Mouse (Mus musculus) urinary bladder, postnatal 10 days (tissue): ENCODE data around the gene Gm28230.
A peak's percentile ranks its signal among the peaks of the same experiment; 100 is the strongest.

Experiments used
- DNase-seq: peaks from one replicate; pipeline ENCODE4 v3.0.0; 2022; ENCODE audit warnings: low spot score

Gm28230 gene

GRCm38 (mm10) chr2:74704393-74704998 is 22.0 kb upstream of the Gm28230 start, which contains the start of gene Hoxd8:
Gene Hoxd8 (plus strand): TSS chr2:74704615.
- DNase-seq, result peak; percentile 54

DNA sequence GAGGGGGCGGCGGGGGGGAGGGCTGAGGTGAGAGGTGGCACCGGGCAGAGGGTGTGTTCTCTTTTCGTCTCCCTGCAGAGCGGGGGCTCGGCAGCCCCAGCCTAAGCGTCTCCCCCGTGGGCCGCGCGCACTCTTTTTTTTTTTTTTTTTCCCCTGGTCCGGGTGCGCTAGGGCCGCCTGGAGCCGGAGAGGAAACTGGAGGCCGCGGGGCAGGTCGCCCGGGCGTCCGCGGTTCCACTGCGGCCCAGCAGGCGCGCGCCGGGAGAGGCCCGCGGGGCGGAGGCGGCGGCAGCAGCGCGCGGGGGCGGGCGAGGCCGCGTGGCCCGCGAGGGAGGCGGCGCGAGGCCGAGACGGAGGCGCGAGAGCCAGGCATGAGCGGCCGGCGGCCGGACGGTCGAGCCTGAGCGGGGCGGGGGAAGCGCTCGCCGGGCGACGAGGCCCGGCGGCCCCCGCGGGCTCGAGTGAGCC is 21.5 kb upstream of the Gm28230 start:
- no peak for DNase-seq

GRCm38 (mm10) chr2:74705467-74706089 is 20.9 kb upstream of the Gm28230 start:
- DNase-seq, result no peak

DNA sequence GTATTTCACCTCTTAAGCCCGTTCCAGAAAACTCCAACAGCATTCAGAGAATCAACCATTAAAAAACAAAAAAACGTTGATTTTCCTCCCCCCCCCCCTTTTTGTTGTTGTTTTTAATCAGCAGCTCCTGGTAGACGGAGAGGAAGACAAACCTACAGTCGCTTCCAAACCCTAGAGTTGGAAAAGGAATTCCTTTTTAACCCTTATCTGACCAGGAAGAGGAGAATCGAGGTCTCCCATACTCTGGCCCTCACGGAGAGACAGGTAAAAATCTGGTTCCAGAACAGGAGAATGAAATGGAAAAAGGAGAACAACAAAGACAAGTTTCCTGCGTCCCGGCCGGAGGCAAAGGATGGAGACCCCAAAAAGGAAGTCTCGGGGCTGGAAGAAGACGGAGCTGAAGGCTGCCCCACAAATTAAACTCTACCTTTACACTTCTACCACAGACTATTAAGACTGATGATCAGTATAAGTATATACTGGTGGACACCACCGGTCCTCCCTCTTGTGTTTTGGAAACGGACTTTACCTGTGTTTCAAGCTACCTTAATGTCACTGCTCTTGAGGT is 20.1 kb upstream of the Gm28230 start:
- no peak for DNase-seq

DNA sequence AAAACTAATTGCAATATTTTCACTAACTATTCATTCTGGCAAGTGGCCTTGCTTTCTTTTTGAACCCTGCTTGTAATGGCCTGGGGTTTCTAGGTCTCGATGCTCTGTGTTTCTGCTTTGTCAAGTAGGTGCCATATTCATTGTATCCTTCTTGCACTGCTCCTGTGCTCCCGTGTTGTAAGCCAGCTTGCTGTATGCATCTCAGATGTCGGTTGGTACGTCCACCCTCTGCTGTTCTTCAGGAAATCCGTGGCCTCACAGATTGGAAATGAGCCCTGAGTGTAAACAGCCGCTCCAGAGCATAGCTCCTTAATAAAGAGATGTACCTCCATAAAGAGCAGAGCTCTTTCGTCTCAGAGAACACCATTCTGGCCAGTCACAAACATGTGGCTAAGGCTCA is 18.9 kb upstream of the Gm28230 start:
- no peak for DNase-seq

DNA sequence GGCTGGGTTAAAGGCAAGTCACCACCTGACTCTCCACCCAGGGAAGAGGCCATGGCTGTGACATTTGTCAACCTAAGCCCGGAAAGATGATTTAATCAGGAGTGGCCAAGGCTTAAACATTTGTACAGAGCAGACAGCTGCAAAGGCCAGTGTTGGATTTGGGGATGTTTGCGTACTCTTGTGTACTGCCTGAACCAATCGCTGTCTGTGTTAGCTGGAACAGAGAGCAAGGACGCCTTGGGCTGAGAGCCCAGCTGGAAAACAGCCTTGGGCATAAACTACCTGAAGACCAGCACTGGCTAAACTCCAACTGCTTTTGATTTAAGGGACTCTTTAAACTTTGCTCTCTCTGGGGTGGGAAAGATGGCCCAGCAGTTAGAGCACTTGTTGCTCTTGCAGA is 17.9 kb upstream of the Gm28230 start:
- no peak for DNase-seq

GRCm38 (mm10) chr2:74709465-74710419 is 16.8 kb upstream of the Gm28230 start:
- no peak for DNase-seq

DNA sequence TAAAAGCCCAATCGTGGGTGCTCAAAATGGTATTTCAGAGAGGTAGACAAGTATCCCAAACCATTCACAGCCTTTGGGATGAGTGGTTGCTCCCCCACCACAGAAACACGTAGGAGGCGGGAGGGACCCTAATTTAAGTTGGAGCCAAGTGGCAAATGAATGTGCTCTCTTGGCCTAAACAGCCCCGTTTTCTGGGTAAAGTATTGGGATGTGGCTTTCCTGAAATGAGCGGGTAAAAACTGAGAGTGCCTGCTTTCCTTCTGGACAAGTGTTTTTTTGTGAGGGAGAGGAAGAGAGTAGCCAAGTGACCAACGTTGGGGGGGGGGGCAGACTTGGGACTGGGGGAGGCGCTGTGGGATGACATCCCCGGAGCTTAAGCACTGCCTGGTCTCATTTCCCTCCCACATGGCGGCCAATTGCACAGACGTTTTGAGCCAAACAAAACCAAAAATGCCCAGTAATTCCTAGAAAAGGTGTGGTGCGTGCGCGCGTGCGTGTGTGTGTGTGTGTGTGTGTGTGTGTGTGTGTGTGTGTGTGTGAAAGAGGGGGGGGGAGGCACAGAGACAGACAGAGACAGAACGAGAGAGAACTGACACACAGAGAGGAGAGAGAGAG is 15.5 kb upstream of the Gm28230 start:
- no peak for DNase-seq

- DNase-seq, result no peak
Observed at GRCm38 (mm10) chr2:74711721-74712621, 14.6 kb upstream of the Gm28230 start, which contains the start of the genes Hoxd3 and Hoxd4. Gene Hoxd3 (plus strand): TSS chr2:74711927. Gene Hoxd4 (plus strand): TSS chr2:74711929.

GRCm38 (mm10) chr2:74713239-74714150 is 13.0 kb upstream of the Gm28230 start:
- no peak for DNase-seq

DNA sequence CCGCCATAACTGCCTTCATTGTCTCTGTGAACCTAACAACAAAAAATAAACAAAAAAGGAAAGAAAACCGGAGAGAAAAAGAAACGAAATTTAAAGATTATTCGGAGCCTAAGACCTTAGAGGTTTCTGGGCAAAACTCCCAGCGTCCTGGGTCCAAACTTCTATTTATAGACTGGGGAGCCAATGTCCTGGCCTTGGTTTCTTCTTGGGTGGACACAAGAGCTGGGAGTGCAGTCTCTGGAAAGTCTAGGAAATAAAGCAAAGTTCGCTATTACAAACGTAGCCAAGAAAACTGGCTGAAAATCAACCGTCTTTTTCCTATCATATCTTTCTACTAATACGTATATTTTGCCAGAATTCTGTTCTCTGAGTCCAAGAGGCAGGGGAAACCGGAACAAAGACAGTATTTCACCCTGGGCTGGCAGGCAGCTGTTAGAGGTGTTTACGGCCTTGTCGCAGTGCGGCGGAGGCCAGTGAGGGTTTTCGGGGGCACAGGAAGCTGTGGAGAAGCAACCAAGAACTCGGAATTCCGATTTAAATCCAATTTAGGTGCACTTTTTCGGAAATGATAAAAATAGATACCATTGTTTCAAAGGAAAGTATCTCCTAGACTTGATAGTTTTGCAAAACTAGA is 12.3 kb upstream of the Gm28230 start:
- no peak for DNase-seq

DNA sequence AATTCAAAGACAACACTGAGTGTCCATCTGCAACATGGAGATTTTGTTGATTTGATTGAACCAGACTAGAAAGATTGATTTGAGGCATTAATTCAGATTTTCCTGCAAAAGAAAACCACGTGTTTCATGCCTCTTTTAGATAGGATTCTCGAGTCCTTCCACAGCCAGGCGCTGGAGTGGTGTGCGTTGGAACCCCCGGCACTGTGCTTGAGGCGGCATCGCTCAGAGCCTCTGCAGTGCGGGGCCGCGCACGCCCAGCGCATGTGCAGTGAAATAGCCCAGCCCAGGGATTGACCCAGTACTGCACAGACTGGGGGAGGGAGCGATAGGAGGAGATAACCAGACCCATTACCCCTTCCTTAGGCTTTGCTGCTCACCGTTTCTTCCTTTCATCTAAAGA is 11.6 kb upstream of the Gm28230 start:
- DNase-seq, result no peak

DNA sequence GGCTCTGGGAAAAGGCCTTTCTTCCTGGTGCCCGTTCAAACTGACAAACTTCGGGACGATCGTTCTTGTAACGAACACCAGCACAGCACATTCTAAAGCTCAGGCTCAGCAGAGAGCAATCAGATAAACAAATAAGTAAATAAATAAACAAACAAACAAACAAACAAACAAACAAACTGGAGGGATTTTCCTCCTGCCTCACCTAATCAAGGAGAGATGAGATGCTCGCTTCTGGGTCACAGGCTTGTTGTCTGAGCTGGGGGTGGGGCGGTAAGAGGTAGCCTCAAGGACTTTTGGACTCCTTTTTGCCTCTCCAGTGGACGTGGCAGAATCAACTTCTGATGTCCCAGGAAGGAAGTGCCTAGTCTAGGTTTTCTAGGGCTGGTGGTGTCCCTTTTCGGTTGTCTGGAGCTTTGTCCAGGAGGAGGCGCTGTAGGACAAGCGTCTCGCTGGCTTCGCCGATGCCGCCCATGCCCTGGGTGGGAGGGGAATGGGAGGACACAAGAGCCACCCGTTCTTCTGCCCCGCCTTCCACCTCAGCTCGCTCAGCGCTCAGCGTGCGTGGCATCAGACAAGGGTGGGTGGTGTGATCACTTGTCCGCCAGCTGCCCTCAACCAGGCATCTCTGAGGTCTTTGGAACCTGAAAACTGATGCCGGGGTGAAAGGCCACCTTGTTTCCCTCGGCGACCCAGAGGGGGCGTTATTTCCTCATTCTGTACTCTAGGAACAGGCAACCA is 10.9 kb upstream of the Gm28230 start:
- DNase-seq, result peak; percentile 88

- no peak for DNase-seq
Observed at GRCm38 (mm10) chr2:74720384-74720783, 6.1 kb upstream of the Gm28230 start.

DNA sequence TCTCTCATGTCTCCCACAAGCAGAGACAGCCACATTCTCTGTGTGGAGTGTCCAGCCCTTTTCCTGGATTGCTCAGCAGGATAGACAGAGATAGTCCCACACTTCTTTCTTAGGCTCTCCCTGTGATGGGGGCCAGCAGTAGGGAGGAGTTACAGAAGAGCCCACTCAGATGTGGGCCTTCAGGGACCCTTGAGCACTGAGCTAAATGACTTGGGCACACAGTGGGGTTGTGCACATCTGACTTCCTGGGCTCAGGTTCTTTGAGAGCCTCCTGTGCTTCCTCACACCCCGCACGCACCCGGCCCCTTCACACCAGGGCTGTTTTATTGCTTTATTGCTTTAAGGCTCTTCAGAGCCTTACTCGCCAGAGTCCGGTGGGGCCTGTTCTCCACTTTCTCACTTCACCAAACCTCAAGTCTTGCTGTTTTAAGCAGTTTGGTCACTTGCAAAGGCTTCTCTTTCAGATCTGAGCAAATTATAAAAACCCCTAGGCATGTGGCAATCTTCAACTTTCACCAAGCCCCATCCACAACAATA is 5.5 kb upstream of the Gm28230 start:
- no peak for DNase-seq

DNA sequence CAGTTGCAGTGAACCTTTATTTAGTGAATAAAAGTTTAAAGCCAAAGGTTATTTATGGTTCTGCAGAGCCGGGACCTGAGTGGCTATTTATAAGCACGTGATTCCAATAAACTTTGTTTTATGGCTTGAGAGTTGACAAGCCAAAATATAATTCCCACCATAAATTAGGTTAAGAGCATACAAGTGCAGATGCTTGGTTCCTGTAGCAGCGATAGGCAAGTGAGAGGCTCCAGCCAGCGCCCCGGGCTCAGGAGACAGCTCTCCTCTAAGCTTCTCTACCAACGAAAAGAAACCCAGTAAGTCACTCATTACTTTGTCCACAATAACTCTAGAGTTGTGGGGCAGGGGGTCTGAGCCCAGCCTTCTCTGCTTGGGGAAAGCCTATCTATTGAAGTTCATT is 4.6 kb upstream of the Gm28230 start:
- no peak for DNase-seq

DNA sequence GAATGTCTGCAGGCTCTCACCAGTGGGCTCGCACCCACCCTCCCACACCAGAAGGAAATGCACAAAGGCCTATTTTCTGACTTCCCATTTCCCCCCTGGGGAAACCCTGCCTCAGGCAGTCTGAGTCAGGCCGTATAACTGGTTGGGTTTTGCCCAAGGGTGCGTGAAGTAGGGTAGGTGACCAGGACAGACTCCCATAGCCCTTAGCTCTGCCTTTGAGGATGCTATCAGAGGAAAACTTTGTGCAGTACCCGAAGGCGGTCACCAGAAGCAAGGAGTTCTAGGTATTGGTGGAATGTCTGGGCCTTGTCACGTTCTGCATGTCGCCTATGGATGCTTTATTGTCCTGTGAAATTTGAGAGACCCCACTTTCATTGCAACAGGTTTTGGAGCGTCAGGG is 3.6 kb upstream of the Gm28230 start:
- no peak for DNase-seq
